Mouse (Mus musculus): ENCODE measurements around the gene Ndufs4. TPM values are rescaled to one million over a fixed set of nuclear protein-coding genes. Genes with fewer than 3 reads are reported as not detected.

Ndufs4 gene
- polyA plus RNA-seq, 1 experiment from 2014 or later: 295 TPM

- H3K9me3 ChIP-seq (replicated peaks): no peaks in the 10 kb centered on the region
- no peak overlapping the region for H3K9ac ChIP-seq
- H3K4me2 ChIP-seq (replicated peaks): no peak overlapping the region
- no peaks in the 10 kb centered on the region for H3K36me3 ChIP-seq
- H3K4me1 ChIP-seq: no peaks in the 10 kb centered on the region
- no peak overlapping the region for H3K4me3 ChIP-seq
- H3K27ac ChIP-seq: no peak overlapping the region
- 59% methylated on average over 7 of the region's 7 CpGs for WGBS
- no peak for ATAC-seq (ENCODE audit: low FRiP score)
- H3K27me3 ChIP-seq: no peaks in the 10 kb centered on the region
Measured at GRCm38 (mm10) chr13:114260486-114261205, 127.4 kb downstream of the Ndufs4 start.

- Histone ChIP-seq H3K9me3 (replicated peaks) (no peaks in the 10 kb centered on the region), H3K9ac (no peak overlapping the region), H3K4me3 (no peak overlapping the region), H3K4me1 (no peaks in the 10 kb centered on the region), H3K4me2 (replicated peaks) (no peak overlapping the region), H3K27ac (no peak overlapping the region), H3K27me3 (no peaks in the 10 kb centered on the region), H3K36me3 (no peaks in the 10 kb centered on the region)
- ATAC-seq (ENCODE audit: low FRiP score): no peak
- WGBS: 91% methylated on average over 10 of the region's 10 CpGs
Measured at GRCm38 (mm10) chr13:114254697-114255096, 133.4 kb downstream of the Ndufs4 start.

Other genes with a start within 250 kb of the Ndufs4 start
- gene Fst, start 70.7 kb upstream of the Ndufs4 start, polyA plus RNA-seq (2016; fragmentation: Nextera tagmentation; extraction: Ambion mirVana): 11.3 and 13.8 TPM in 2 replicates

Data from hindbrain, embryonic 12.5 days (tissue).